Mouse (Mus musculus): ENCODE data around the gene Cerkl.

- TF ChIP-seq CTCF (IDR thresholded peaks at IDR 0.05; ENCODE audit: control insufficient read depth, insufficient read depth, insufficient replicate concordance, low read depth, low read length) (no peak), POLR2A (IDR thresholded peaks at IDR 0.05; ENCODE audit: control insufficient read depth, low read depth, low read length) (no peak)
These were observed 113.5 kb downstream of the Cerkl start for GRCm38 (mm10) chr2:79343115-79343514.
